Mouse (Mus musculus) embryonic fibroblast, embryonic 13.5 days (primary cell): Measurements from ENCODE around the gene Spr.

ENCODE experiments used
- CTCF ChIP-seq: IDR thresholded peaks from 2 replicates; pipeline ENCODE4 v1.5.1; 2011; ENCODE audit warnings: mild to moderate bottlenecking, control low read depth, low read length, moderate library complexity, borderline replicate concordance; ENCODE audit not compliant: insufficient read depth
- POLR2A ChIP-seq: IDR thresholded peaks from 2 replicates; pipeline ENCODE4 v1.6.1; 2011; ENCODE audit warnings: low read depth, mild to moderate bottlenecking, control low read depth, low read length, moderate library complexity

DNA sequence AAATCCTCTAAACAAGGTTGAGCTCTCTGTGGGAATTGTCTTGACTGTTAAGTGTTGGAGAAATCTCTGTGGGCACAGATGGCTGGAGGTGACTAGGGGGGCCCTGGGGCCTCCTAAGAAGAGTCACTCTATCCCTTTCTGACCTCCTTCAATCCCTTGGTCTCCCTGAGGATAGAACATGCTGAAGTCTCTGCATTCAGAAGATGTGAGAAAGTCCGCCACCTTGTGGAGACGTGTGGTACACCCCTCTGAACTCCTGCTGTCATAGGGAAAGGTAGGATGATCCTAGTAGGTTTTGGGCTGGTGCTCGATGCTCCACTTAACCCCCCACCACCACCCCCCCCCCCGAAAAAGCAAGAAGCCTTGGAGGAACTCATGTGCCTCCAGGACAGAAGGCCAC, 5.9 kb downstream of the Spr start:
- peak; percentile 63; the same call in 1 of the 2 replicates for TF ChIP-seq CTCF
- TF ChIP-seq POLR2A, result no peak
